Mouse (Mus musculus): Measurements from ENCODE around the gene Qk.
A peak's percentile ranks its signal among the peaks of the same experiment; 100 is the strongest.

Gene Qk

GRCm38 (mm10) chr17:10326596-10327045 is 7.0 kb upstream of the Qk start:
- peak in 1 of 2 experiments; percentile 43 for DNase-seq (ENCODE audit: low spot score in 2 of 2)

- no peak for DNase-seq (ENCODE audit: low spot score in 2 of 2)
Observed at GRCm38 (mm10) chr17:10325921-10326320, 6.3 kb upstream of the Qk start.

- DNase-seq (ENCODE audit: low spot score in 2 of 2), result no peak
Observed at GRCm38 (mm10) chr17:10321754-10322153, 2.1 kb upstream of the Qk start.

- no peak for DNase-seq (ENCODE audit: low spot score in 2 of 2)
Observed at GRCm38 (mm10) chr17:10321092-10321491, 1.4 kb upstream of the Qk start.

GRCm38 (mm10) chr17:10320456-10320790 is 769 bp upstream of the Qk start:
- no peak for DNase-seq (ENCODE audit: low spot score in 2 of 2)

GRCm38 (mm10) chr17:10319431-10319684 is 296 bp downstream of the Qk start:
- no peak for DNase-seq (ENCODE audit: low spot score in 2 of 2)

GRCm38 (mm10) chr17:10318561-10319430 is 858 bp downstream of the Qk start:
- peak; percentile 48 to 78 for DNase-seq (ENCODE audit: low spot score in 2 of 2)

GRCm38 (mm10) chr17:10317981-10318551 is 1.6 kb downstream of the Qk start:
- DNase-seq (ENCODE audit: low spot score in 2 of 2), result peak in 1 of 2 experiments; percentile 47

- DNase-seq (ENCODE audit: low spot score in 2 of 2), result no peak
Observed at GRCm38 (mm10) chr17:10317186-10317585, 2.5 kb downstream of the Qk start.

GRCm38 (mm10) chr17:10316446-10316845 is 3.2 kb downstream of the Qk start:
- DNase-seq (ENCODE audit: low spot score in 2 of 2), result no peak

GRCm38 (mm10) chr17:10310046-10310445 is 9.6 kb downstream of the Qk start:
- no peak for DNase-seq (ENCODE audit: low spot score in 2 of 2)

GRCm38 (mm10) chr17:10309135-10309623 is 10.5 kb downstream of the Qk start:
- DNase-seq (ENCODE audit: low spot score in 2 of 2), result no peak

GRCm38 (mm10) chr17:10306424-10306823 is 13.2 kb downstream of the Qk start:
- no peak for DNase-seq (ENCODE audit: low spot score in 2 of 2)

- DNase-seq (ENCODE audit: low spot score in 2 of 2), result no peak
Observed at GRCm38 (mm10) chr17:10304001-10304400, 15.7 kb downstream of the Qk start.

GRCm38 (mm10) chr17:10300968-10301795 is 18.5 kb downstream of the Qk start:
- DNase-seq (ENCODE audit: low spot score in 2 of 2), result no peak

- DNase-seq (ENCODE audit: low spot score in 2 of 2), result no peak
Observed at GRCm38 (mm10) chr17:10299396-10299795, 20.3 kb downstream of the Qk start.

- DNase-seq (ENCODE audit: low spot score in 2 of 2), result no peak
Observed at GRCm38 (mm10) chr17:10292520-10292919, 27.1 kb downstream of the Qk start.

- no peak for DNase-seq (ENCODE audit: low spot score in 2 of 2)
Observed at GRCm38 (mm10) chr17:10284772-10285171, 34.9 kb downstream of the Qk start.

GRCm38 (mm10) chr17:10279532-10279931 is 40.1 kb downstream of the Qk start:
- no peak for DNase-seq (ENCODE audit: low spot score in 2 of 2)

- no peak for DNase-seq (ENCODE audit: low spot score in 2 of 2)
Observed at GRCm38 (mm10) chr17:10269518-10269917, 50.1 kb downstream of the Qk start.

- no peak for DNase-seq (ENCODE audit: low spot score in 2 of 2)
Observed at GRCm38 (mm10) chr17:10268468-10268867, 51.2 kb downstream of the Qk start.

- DNase-seq (ENCODE audit: low spot score in 2 of 2), result no peak
Observed at GRCm38 (mm10) chr17:10266207-10266606, 53.4 kb downstream of the Qk start.

Measured in frontal cortex, postnatal 10 days (tissue).